Mouse (Mus musculus): ENCODE results near the gene Eef1e1.

DNA sequence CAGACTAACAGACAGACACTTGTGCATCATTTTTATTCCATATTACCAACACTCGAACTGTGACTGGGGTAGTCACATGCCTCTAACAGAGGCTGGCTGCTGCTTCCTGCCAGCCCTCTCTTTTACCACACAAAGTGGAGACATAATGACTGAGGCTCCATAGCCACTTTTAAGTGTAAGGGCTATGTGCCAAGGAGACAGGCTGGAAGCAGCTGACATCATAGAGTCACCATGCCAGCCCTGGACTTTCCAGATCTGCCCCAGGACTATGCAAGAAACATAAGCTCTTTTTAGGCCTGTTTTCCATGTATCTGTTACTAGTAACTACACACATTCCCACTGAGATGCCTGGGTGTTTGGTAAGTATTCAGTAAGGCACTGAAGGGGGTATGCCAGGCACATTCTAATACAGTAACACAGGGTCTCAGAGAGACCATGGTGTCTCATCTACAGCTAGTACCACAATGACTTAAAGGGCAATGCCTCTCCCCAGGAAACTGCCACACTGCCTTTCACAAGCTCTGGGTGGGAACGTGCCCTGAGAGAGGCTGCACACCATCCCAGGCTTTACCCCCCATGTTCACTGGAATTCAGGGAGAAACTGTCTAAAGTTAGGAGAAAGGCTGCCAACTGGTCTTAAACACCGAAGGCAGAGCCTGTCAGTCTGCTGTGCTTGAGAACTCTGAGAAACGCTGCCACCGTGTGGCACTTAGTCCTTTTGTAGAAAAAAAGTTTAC lies 33.2 kb downstream of the Eef1e1 start:
- TF ChIP-seq USF1 (IDR thresholded peaks at IDR 0.05; ENCODE audit: low read depth) (no peak), POLR2A (IDR thresholded peaks at IDR 0.05; ENCODE audit: insufficient read length, low read depth) (no peak), REST (IDR thresholded peaks at IDR 0.05; ENCODE audit: insufficient read depth, insufficient read length) (no peak), POLR2AphosphoS2 (IDR thresholded peaks at IDR 0.05; ENCODE audit: insufficient read length, low read depth) (no peak), TCF12 (IDR thresholded peaks at IDR 0.05; ENCODE audit: insufficient read depth, poor library complexity, severe bottlenecking) (no peak), MYOG (IDR thresholded peaks at IDR 0.05; ENCODE audit: control insufficient read depth in 1 of 3, insufficient read depth in 1 of 3, insufficient read length in 2 of 3, low read depth in 2 of 3) (no peak), CEBPB (IDR thresholded peaks at IDR 0.05; ENCODE audit: insufficient read depth, poor library complexity, severe bottlenecking) (no peak), MAX (IDR thresholded peaks at IDR 0.05; ENCODE audit: low read depth) (no peak)
